Mouse (Mus musculus) hindbrain, embryonic 12.5 days (tissue): ENCODE measurements around the gene Cd8b1. TPM values are rescaled to one million over a fixed set of nuclear protein-coding genes. Genes with fewer than 3 reads are reported as not detected.

ENCODE experiments used
- ATAC-seq: fragments of 200-750 bp; cut with Nextera tagmentation; 2 replicates; pipeline ENCODE4 v1.8.0; 2017; ENCODE audit warnings: moderate TSS enrichment; ENCODE audit not compliant: low FRiP score
- H3K27ac ChIP-seq: fragments of 300-500 bp; sonication (generic); 2 replicates; pipeline ENCODE4 v1.5.1; 2016; ENCODE audit warnings: mild to moderate bottlenecking
- H3K27me3 ChIP-seq: fragments of 300-500 bp; sonication (generic); 2 replicates; pipeline ENCODE4 v1.6.1; 2016; ENCODE audit warnings: mild to moderate bottlenecking
- H3K36me3 ChIP-seq: fragments of 300-500 bp; sonication (generic); 2 replicates; pipeline ENCODE4 v1.6.1; 2016; ENCODE audit warnings: mild to moderate bottlenecking
- H3K4me1 ChIP-seq: fragments of 300-500 bp; sonication (generic); 2 replicates; pipeline ENCODE4 v1.6.1; 2016
- H3K4me2 ChIP-seq: fragments of 300-500 bp; sonication (generic); replicated peaks from 2 replicates; pipeline ENCODE4 v1.6.1; 2016; ENCODE audit warnings: mild to moderate bottlenecking
- H3K4me3 ChIP-seq: fragments of 300-500 bp; sonication (generic); 2 replicates; pipeline ENCODE4 v1.5.1; 2016; ENCODE audit warnings: mild to moderate bottlenecking
- H3K9ac ChIP-seq: fragments of 300-500 bp; sonication (generic); 2 replicates; pipeline ENCODE4 v1.6.1; 2016; ENCODE audit warnings: mild to moderate bottlenecking, moderate library complexity
- H3K9me3 ChIP-seq: fragments of 300-500 bp; sonication (generic); replicated peaks from 2 replicates; pipeline ENCODE4 v1.6.1; 2016; ENCODE audit warnings: mild to moderate bottlenecking
- WGBS: fragments of 180-500 bp; shearing (Covaris S2); methylation state at CpG from one replicate; pipeline ENCODE4 v1.1.7; 2016; 5-methylcytosine and 5-hydroxymethylcytosine counted together
- polyA plus RNA-seq: library from polyadenylated mRNA; unstranded; fragments of >200 nt; fragmentation: Nextera tagmentation; extraction: Ambion mirVana; gene quantifications from 2 replicates; pipeline ENCODE4 v1.2.1, GENCODE M21; 2016

Gene Cd8b1
- polyA plus RNA-seq = not detected in 2 replicates

DNA sequence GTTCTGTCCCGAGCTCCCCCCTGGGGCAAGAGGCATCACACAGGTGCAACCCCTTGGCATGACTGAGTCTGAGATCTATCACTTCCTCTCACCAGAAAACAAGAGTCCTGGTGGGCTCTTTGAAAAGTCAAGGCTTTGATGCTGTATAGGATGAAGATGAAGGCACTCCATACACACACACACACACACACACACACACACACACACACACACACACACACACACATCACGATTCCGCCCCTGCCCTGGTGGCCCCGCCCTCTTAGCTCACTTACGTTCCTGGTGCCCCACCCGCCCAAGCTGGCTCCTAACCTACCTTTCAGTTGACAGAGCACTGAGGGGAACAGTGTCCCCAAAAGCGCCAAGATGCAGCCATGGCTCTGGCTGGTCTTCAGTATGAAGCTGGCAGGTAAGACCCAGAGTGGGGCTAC is at the start of gene Cd8b1:
TSS of gene Cd8b1 (plus strand) at position 298 of the 431 bp plus-strand sequence.
- Histone ChIP-seq H3K4me3 (no peak within 1 kb of the TSS), H3K36me3 (no peaks in the 10 kb centered on the region), H3K4me2 (no peak within 1 kb of the TSS), H3K9ac (no peak within 1 kb of the TSS), H3K4me1 (no peaks in the 10 kb centered on the region), H3K27ac (no peak within 1 kb of the TSS), H3K9me3 (no peaks in the 10 kb centered on the region), H3K27me3 (no peaks in the 10 kb centered on the region)
- whole genome bisulfite sequencing = 94% methylated on average over 7 of the region's 7 CpGs
- no peak for ATAC-seq

DNA sequence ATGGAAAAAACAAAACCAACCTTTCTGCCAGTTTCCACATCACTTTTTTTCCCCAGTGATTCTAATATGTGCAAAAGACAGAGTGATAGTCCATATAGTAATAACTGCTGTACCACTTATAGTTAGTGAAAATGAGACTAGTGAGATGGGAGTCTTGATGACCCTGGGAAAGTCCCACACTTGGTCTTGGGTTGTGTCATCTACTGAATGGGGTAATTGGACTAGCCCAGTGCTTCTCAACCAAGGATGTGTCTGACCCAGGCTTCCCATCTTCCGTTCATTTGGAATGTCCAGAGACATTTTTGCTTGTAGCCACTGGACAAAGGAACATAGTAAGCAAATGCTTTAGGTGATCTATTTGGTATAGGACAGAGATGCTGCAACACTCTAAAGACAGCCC is 48.9 kb upstream of the Cd8b1 start:
- Histone ChIP-seq H3K9me3 (no peaks in the 10 kb centered on the region), H3K36me3 (no peaks in the 10 kb centered on the region), H3K27me3 (no peaks in the 10 kb centered on the region), H3K4me2 (no peak overlapping the region), H3K9ac (no peak overlapping the region), H3K27ac (no peak overlapping the region), H3K4me3 (no peak overlapping the region), H3K4me1 (peaks cover 16% of the 10 kb centered on the region)
- WGBS = 95% methylated on average over 1 of the region's 1 CpGs
- ATAC-seq = no peak

DNA sequence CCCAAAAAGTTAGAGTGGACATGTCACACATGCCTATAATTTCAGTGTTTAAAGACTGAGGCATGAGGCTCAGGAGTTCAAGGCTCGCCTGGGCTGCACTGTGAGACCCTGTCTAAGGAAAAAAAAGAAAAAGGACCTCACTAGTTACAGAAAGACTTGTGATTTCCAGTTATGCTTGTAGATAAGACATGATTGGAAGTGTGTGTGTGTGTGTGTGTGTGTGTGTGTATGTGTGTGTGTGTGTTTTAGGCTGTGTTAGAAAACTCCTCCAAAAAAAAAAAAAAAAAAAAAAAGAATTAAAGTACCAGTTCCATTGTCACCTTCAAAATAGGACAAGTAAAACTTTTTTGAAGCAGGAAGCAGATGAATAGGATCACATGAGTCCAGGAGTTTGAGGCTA is 48.0 kb upstream of the Cd8b1 start:
- Histone ChIP-seq H3K4me2 (no peak overlapping the region), H3K9ac (no peak overlapping the region), H3K27ac (no peak overlapping the region), H3K27me3 (no peaks in the 10 kb centered on the region), H3K36me3 (no peaks in the 10 kb centered on the region), H3K9me3 (no peaks in the 10 kb centered on the region), H3K4me3 (no peak overlapping the region), H3K4me1 (peaks cover 16% of the 10 kb centered on the region)
- WGBS = 84% methylated on average over 1 of the region's 1 CpGs
- no peak for ATAC-seq

DNA sequence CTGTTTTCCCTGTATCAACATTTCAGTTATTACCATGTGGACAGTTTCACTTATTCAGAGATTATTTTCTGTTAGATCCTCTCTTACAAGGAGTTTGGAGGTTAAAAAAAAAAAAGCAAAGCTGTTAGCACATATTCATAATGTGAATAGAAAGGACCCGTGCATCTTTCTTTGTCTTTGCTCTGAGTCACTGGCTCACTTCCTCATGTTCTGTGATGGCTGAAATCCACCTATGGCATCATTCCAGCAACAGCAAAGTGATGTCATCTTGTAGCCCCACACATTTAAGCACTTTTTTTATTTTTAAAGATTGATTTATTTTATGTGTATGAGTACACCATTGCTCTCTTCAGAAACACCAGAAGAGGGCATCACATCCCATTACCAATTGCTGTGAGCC is 43.2 kb upstream of the Cd8b1 start:
- Histone ChIP-seq H3K27me3 (no peaks in the 10 kb centered on the region), H3K4me3 (no peak overlapping the region), H3K9ac (no peak overlapping the region), H3K4me2 (no peak overlapping the region), H3K27ac (no peak overlapping the region), H3K9me3 (no peaks in the 10 kb centered on the region), H3K36me3 (peaks cover 6% of the 10 kb centered on the region), H3K4me1 (no peaks in the 10 kb centered on the region)
- no peak for ATAC-seq
- 81% methylated on average over 1 of the region's 1 CpGs for WGBS

DNA sequence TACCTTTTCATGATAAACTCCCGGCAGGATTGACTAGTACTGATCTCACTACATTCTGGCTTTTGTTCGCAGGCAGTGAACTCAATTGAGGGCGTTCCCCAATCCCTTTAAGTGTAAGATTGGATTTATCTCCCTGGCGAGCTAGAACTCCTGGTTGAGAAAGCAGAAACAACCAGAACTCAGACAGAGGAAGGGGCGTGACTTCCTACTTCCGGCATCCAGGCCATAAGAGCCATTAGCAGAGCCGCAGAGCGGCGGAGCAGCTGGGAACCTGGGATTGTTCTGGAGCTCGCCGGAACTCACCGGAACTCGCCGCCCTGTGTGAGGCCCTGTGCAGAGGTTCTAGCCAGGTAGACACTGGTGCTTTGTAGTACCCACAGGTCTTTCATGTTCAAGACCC is 29.1 kb upstream of the Cd8b1 start:
- Histone ChIP-seq H3K4me3 (no peak overlapping the region), H3K4me1 (no peaks in the 10 kb centered on the region), H3K27me3 (no peaks in the 10 kb centered on the region), H3K36me3 (no peaks in the 10 kb centered on the region), H3K9ac (no peak overlapping the region), H3K4me2 (no peak overlapping the region), H3K9me3 (no peaks in the 10 kb centered on the region), H3K27ac (no peak overlapping the region)
- no peak for ATAC-seq
- WGBS = 91% methylated on average over 14 of the region's 14 CpGs

DNA sequence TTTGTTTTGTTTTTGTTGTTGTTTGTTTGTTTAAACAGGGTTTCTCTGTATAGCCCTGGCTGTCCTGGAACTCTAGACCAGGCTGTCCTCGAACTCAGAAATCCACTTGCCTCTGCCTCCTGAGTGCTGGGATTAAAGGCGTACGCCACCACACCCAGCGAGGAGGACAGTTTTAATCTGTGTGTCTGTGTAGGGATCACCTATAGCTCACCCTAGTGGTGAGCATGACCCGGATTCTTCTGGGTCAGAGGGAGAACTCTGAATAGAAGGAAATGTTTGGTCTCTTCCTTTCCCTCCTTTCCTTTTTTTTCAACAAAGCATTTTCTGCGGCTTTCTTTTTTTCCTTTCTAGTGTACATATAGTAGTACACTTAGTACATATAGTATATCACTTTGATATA is 27.3 kb upstream of the Cd8b1 start:
- Histone ChIP-seq H3K27me3 (no peaks in the 10 kb centered on the region), H3K4me1 (no peaks in the 10 kb centered on the region), H3K36me3 (no peaks in the 10 kb centered on the region), H3K9me3 (no peaks in the 10 kb centered on the region), H3K4me2 (no peak overlapping the region), H3K9ac (no peak overlapping the region), H3K27ac (no peak overlapping the region), H3K4me3 (no peak overlapping the region)
- WGBS = 75% methylated on average over 6 of the region's 6 CpGs
- ATAC-seq = no peak

DNA sequence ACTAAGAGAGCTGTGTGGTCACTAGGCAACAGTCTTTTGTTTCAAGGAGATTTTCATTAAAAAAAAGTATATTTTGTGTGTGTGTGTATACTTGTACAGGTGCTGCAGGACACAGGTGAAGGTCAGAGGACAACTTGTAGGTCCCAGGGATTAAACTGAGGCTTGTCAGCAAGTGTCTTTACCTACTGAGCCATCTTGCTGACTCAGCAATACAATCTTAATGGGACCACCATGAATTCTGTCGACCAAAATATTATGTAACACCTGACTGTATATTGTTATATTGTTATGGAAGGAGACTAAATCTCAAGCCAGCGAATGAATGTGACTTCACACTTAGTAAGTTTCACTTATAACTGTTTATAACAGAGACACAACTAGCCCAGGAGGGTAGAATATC is 24.5 kb upstream of the Cd8b1 start:
- Histone ChIP-seq H3K27ac (no peak overlapping the region), H3K4me3 (no peak overlapping the region), H3K36me3 (no peaks in the 10 kb centered on the region), H3K27me3 (no peaks in the 10 kb centered on the region), H3K4me2 (no peak overlapping the region), H3K4me1 (no peaks in the 10 kb centered on the region), H3K9me3 (no peaks in the 10 kb centered on the region), H3K9ac (no peak overlapping the region)
- WGBS = 72% methylated on average over 2 of the region's 2 CpGs
- ATAC-seq = no peak

DNA sequence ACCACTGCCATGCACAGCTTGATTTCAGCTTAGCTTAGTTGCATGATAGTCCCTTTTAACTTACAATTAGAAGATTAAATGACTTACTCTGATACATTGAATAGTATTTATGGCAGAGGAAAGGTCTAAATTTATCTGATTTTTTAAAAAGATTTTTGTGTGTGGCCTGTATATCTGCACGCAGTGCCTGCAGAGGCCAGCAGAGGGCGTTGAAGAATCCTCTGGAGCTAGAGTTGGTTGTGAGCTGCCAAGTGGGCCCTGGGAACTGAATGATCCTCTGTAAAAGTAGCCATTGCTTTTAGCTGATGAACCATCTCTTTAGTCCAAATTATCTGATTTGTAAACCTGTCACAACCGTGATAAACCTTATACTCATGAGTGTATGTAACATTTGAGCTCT is 23.8 kb upstream of the Cd8b1 start:
- no peaks in the 10 kb centered on the region for H3K27me3 ChIP-seq
- no peak for ATAC-seq

DNA sequence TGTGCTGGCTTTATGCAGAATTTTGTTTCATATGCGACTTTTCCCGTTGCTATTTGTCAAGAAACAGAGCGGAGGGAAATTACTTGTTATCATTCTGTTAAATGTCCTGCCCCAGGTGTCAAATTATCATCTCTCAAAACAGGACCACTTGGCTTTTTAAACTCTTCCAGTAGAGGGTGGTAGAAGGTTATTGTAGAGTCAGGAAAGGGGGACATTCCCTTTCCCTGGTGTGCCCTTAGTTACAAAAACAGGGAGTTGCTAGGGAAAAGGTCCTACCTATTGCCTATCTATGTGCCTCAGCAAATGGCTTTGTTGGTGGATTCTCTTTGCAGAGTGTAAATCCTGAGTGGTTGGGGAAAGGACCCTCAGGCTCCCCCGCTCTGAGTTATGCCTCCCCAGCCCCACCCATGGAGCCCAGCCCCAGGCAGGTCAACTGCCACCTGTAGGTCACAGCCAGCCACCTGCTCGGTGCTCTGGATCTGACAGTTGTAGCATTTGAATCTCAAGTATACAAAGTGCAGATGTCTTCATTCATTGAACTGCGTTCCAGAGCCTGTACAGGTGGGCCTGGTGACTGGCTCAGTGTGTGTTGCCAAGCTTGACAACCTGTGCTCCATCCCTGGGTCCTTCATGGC is 20.4 kb upstream of the Cd8b1 start:
- WGBS = 73% methylated on average over 6 of the region's 6 CpGs
- H3K9ac ChIP-seq = no peak overlapping the region
- ATAC-seq = no peak
- H3K4me1 ChIP-seq = no peaks in the 10 kb centered on the region
- H3K27ac ChIP-seq = no peak overlapping the region
- H3K36me3 ChIP-seq = no peaks in the 10 kb centered on the region
- H3K9me3 ChIP-seq = no peaks in the 10 kb centered on the region
- no peaks in the 10 kb centered on the region for H3K27me3 ChIP-seq
- no peak overlapping the region for H3K4me2 ChIP-seq
- H3K4me3 ChIP-seq = no peak overlapping the region

More for the DNA sequence above, 23.8 kb upstream of the Cd8b1 start:
- Histone ChIP-seq H3K9me3 (no peaks in the 10 kb centered on the region), H3K36me3 (no peaks in the 10 kb centered on the region), H3K9ac (no peak overlapping the region), H3K4me3 (no peak overlapping the region), H3K4me2 (no peak overlapping the region), H3K27ac (no peak overlapping the region), H3K4me1 (no peaks in the 10 kb centered on the region)
- WGBS = 31% methylated on average over 3 of the region's 3 CpGs

DNA sequence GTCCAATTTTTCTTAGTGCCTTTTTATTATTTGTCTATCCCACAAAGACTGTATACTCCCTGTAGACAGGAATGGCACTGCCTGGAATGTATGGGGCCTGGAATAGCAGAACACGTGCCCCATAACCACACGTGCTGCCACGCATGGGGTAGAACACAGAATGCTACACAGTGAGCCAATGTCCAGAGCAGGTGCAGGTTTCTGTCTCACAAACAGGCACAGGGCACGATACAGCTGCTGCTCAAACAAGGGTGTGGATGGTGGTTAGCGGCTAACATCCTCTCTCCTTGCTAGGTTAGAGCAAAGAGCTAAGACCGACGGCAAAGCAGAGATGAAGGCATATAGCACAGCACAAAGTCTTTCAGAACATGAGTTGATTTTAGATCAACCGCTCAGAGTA is 15.1 kb upstream of the Cd8b1 start:
- no peak for ATAC-seq
- Histone ChIP-seq H3K27ac (no peak overlapping the region), H3K9me3 (no peaks in the 10 kb centered on the region), H3K4me2 (no peak overlapping the region), H3K27me3 (no peaks in the 10 kb centered on the region), H3K36me3 (no peaks in the 10 kb centered on the region), H3K9ac (no peak overlapping the region), H3K4me1 (no peaks in the 10 kb centered on the region), H3K4me3 (no peak overlapping the region)
- 93% methylated on average over 8 of the region's 8 CpGs for WGBS

DNA sequence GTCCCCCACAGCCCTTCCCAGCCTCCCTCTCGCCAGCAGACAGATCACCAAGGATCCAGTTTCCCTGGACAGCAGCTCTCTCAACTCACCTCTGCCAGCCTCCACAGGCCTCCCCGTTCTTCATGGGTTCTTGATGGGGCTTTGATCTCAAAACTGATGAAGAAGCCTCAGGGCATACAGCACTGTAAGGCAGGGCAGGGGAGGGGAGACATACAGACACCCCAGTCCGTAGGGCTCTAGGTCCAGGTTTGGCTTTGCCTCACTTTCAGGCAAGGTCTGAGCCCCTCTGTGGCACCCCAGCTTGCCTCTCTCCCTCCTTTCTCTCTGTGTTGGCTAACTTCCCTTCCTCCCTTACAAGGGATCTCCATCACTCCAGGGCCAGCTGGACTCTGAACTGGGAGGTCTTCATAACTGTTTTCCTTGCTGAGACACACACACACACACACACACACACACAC is 733 bp upstream of the Cd8b1 start, which contains the start of gene Smyd1:
TSS of gene Smyd1 (minus strand) at position 408 of the 458 bp plus-strand sequence.
- no peaks in the 10 kb centered on the region for H3K27me3 ChIP-seq
- no peaks in the 10 kb centered on the region for H3K9me3 ChIP-seq
- no peak within 1 kb of the TSS for H3K4me2 ChIP-seq
- no peak for ATAC-seq
- WGBS = 84% methylated on average over 3 of the region's 3 CpGs
- H3K9ac ChIP-seq = no peak within 1 kb of the TSS
- H3K27ac ChIP-seq = no peak within 1 kb of the TSS
- no peaks in the 10 kb centered on the region for H3K4me1 ChIP-seq
- H3K36me3 ChIP-seq = no peaks in the 10 kb centered on the region
- no peak within 1 kb of the TSS for H3K4me3 ChIP-seq

DNA sequence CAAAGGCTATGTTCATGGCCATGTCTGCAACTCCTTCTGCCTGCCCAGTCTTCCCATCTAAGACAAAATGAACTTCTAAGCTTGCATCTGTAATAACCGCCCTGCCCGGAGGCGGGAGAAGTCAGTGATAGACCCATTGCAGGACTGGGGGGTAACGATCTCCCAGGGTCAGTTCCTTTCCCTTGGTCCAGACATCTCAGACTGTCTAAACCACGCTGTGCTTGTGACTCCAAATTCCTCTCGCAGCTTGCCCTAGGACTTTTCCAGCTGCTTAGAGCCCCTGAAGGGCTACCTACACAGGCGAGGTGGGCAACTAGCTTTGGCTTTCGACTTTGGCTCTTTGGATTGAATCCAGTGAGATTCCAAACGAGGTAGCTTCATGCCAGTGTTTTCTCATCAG is 2.2 kb downstream of the Cd8b1 start:
- no peaks in the 10 kb centered on the region for H3K9me3 ChIP-seq
- no peaks in the 10 kb centered on the region for H3K36me3 ChIP-seq
- no peak overlapping the region for H3K27ac ChIP-seq
- no peak for ATAC-seq
- no peaks in the 10 kb centered on the region for H3K4me1 ChIP-seq
- no peak overlapping the region for H3K9ac ChIP-seq
- WGBS = 91% methylated on average over 9 of the region's 9 CpGs
- no peaks in the 10 kb centered on the region for H3K27me3 ChIP-seq
- H3K4me2 ChIP-seq = no peak overlapping the region
- no peak overlapping the region for H3K4me3 ChIP-seq

DNA sequence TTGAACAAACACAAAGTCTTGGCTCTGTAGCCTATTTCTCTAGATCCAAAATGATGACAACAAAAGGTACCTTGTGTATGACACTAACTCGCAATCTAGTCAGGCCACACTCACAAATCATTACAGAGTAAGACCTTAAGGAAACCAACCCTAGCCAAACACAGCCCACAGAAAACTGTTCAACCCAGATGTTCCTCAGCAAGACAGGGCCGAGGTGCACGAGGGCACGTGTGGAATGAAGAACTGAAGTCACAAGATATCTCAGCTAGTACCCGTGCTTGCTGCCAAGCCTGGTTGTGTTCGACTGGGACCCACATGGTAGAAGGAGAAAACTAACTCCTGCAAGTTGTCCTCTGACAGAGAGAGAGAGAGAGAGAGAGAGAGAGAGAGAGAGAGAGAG is 7.3 kb downstream of the Cd8b1 start:
- H3K9ac ChIP-seq = no peak overlapping the region
- 87% methylated on average over 6 of the region's 6 CpGs for WGBS

More for the DNA sequence above, 7.3 kb downstream of the Cd8b1 start:
- Histone ChIP-seq H3K4me1 (no peaks in the 10 kb centered on the region), H3K4me2 (no peak overlapping the region), H3K9me3 (no peaks in the 10 kb centered on the region), H3K36me3 (no peaks in the 10 kb centered on the region), H3K4me3 (no peak overlapping the region), H3K27ac (no peak overlapping the region), H3K27me3 (no peaks in the 10 kb centered on the region)
- no peak for ATAC-seq
